Mouse (Mus musculus) limb, embryonic 15.5 days (tissue): Measurements from ENCODE around the gene Hpdl. TPM values are rescaled to one million over a fixed set of nuclear protein-coding genes. Genes with fewer than 3 reads are reported as not detected.
"Not testable (repeated sequence)": the region's sequence is repeated elsewhere in the genome, so short reads cannot be mapped to it uniquely, and the experiment has no call there.

ENCODE experiments used
- ATAC-seq: fragments of 200-750 bp; cut with Nextera tagmentation; 2 replicates; pipeline ENCODE4 v1.8.0; 2017; ENCODE audit warnings: low read depth, moderate TSS enrichment; ENCODE audit not compliant: insufficient number of reproducible peaks, low FRiP score, low TSS enrichment
- H3K27ac ChIP-seq: fragments of 300-500 bp; sonication (generic); 2 replicates; pipeline ENCODE4 v1.5.1; 2015; ENCODE audit warnings: moderate library complexity, mild to moderate bottlenecking, inconsistent platforms
- H3K27me3 ChIP-seq: fragments of 300-500 bp; sonication (generic); 2 replicates; pipeline ENCODE4 v1.6.1; 2015; ENCODE audit warnings: inconsistent platforms
- H3K36me3 ChIP-seq: fragments of 300-500 bp; sonication (generic); 2 replicates; pipeline ENCODE4 v1.6.1; 2015; ENCODE audit warnings: inconsistent platforms
- H3K4me1 ChIP-seq: fragments of 300-500 bp; sonication (generic); 2 replicates; pipeline ENCODE4 v1.6.1; 2015; ENCODE audit warnings: inconsistent platforms
- H3K4me2 ChIP-seq: fragments of 300-500 bp; sonication (generic); 2 replicates; pipeline ENCODE4 v1.6.1; 2015; ENCODE audit warnings: mild to moderate bottlenecking, inconsistent platforms
- H3K4me3 ChIP-seq: fragments of 300-500 bp; sonication (generic); 2 replicates; pipeline ENCODE4 v1.5.1; 2015; ENCODE audit warnings: mild to moderate bottlenecking, inconsistent platforms
- H3K9ac ChIP-seq: fragments of 300-500 bp; sonication (generic); 2 replicates; pipeline ENCODE4 v1.6.1; 2015; ENCODE audit warnings: inconsistent platforms
- H3K9me3 ChIP-seq: fragments of 300-500 bp; sonication (generic); 2 replicates; pipeline ENCODE4 v1.6.1; 2016; ENCODE audit warnings: inconsistent platforms
- WGBS: fragments of 180-500 bp; shearing (Covaris S2); methylation state at CpG from one replicate; pipeline ENCODE4 v1.1.7; 2015; 5-methylcytosine and 5-hydroxymethylcytosine counted together
- polyA plus RNA-seq: library from polyadenylated mRNA; unstranded; fragments of >200 nt; fragmentation: Nextera tagmentation; extraction: Ambion mirVana; gene quantifications from 2 replicates; pipeline ENCODE4 v1.2.1, GENCODE M21; 2015

Hpdl gene
- 0.56 and 0.68 TPM in 2 replicates for polyA plus RNA-seq

DNA sequence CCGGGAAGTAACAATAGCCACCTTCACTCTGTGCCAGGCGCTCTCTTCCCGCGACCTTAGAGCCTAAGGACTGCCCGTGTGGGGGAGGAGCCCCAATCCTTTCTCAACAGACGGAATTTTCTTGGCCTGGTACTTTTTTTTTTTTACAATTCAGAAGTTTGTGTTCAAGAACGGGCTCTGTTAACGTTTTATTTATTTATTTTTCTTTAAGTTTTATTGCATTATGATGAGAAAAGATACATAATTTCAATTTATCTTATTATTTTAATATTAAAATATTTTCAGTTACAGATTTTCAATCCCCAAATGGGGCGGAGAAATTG lies at the start of gene Hpdl:
Hpdl (minus strand) TSS at position 14 of the 323 bp plus-strand sequence.
- Histone ChIP-seq H3K9me3 (no peaks in the 10 kb centered on the region), H3K4me1 (peaks cover 13% of the 10 kb centered on the region), H3K4me2 (peak within 1 kb of the TSS; percentile 77), H3K27me3 (peaks cover 20% of the 10 kb centered on the region), H3K36me3 (peaks cover 11% of the 10 kb centered on the region; the same call in 1 of the 2 replicates), H3K27ac (no peak within 1 kb of the TSS), H3K9ac (peak within 1 kb of the TSS; percentile 23; the same call in 1 of the 2 replicates), H3K4me3 (peak within 1 kb of the TSS; percentile 55)
- no peak for ATAC-seq
- WGBS, result 12% methylated on average over 9 of the region's 9 CpGs

DNA sequence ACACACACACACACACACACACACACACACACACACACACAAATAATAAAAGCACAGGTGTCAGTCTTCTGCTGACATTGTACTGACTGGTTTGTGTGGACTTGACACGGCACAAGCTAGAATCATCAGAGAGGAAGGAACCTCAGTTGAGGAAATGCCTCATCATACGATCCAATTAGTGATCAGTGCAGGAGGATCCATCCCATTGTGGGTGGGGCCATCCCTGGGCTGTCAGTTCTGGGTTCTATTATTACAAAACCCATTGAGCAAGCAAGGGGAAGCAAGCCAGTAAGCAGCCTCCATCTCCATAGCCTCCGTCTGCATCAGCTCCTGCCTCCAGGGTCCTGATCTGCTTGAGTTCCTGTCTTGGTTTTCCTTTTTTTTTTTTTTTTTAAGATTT lies 48.4 kb upstream of the Hpdl start:
- H3K4me1 ChIP-seq, result no peaks in the 10 kb centered on the region
- H3K4me2 ChIP-seq, result no peak overlapping the region
- no peak overlapping the region for H3K27ac ChIP-seq
- no peak overlapping the region for H3K4me3 ChIP-seq
- WGBS, result 75% methylated on average over 3 of the region's 3 CpGs
- 0 out of 2 replicates have a peak, but pooled peaks cover 5% of the 10 kb centered on the region for H3K27me3 ChIP-seq
- H3K9me3 ChIP-seq, result no peaks in the 10 kb centered on the region
- ATAC-seq, result no peak
- no peaks in the 10 kb centered on the region for H3K36me3 ChIP-seq
- no peak overlapping the region for H3K9ac ChIP-seq

- Histone ChIP-seq H3K4me3 (no peak overlapping the region), H3K9me3 (no peaks in the 10 kb centered on the region), H3K4me1 (no peaks in the 10 kb centered on the region), H3K27ac (no peak overlapping the region), H3K27me3 (no peaks in the 10 kb centered on the region), H3K9ac (no peak overlapping the region), H3K36me3 (no peaks in the 10 kb centered on the region), H3K4me2 (no peak overlapping the region)
- ATAC-seq, result no peak
- WGBS, result 58% methylated on average over 8 of the region's 8 CpGs
Measured at GRCm38 (mm10) chr4:116862023-116862422, 40.5 kb upstream of the Hpdl start.

GRCm38 (mm10) chr4:116859711-116860110 lies 38.2 kb upstream of the Hpdl start:
- Histone ChIP-seq H3K4me3 (no peak overlapping the region), H3K9ac (no peak overlapping the region), H3K27me3 (no peaks in the 10 kb centered on the region), H3K9me3 (no peaks in the 10 kb centered on the region), H3K4me1 (no peaks in the 10 kb centered on the region), H3K27ac (no peak overlapping the region), H3K4me2 (no peak overlapping the region), H3K36me3 (no peaks in the 10 kb centered on the region)
- ATAC-seq, result no peak
- WGBS, result 65% methylated on average over 5 of the region's 5 CpGs

GRCm38 (mm10) chr4:116857203-116857602 lies 35.7 kb upstream of the Hpdl start:
- H3K4me3 ChIP-seq, result no peak overlapping the region
- no peak overlapping the region for H3K9ac ChIP-seq
- WGBS, result 89% methylated on average over 10 of the region's 10 CpGs
- ATAC-seq, result no peak
- no peaks in the 10 kb centered on the region for H3K36me3 ChIP-seq
- no peaks in the 10 kb centered on the region for H3K9me3 ChIP-seq
- no peaks in the 10 kb centered on the region for H3K27me3 ChIP-seq
- H3K27ac ChIP-seq, result no peak overlapping the region
- H3K4me1 ChIP-seq, result no peaks in the 10 kb centered on the region
- no peak overlapping the region for H3K4me2 ChIP-seq

GRCm38 (mm10) chr4:116854286-116854685 lies 32.8 kb upstream of the Hpdl start:
- Histone ChIP-seq H3K4me2 (no peak overlapping the region), H3K27ac (no peak overlapping the region), H3K36me3 (no peaks in the 10 kb centered on the region), H3K4me3 (no peak overlapping the region), H3K9ac (no peak overlapping the region), H3K27me3 (no peaks in the 10 kb centered on the region), H3K4me1 (no peaks in the 10 kb centered on the region), H3K9me3 (no peaks in the 10 kb centered on the region)
- no peak for ATAC-seq
- 26% methylated on average over 2 of the region's 2 CpGs for WGBS

DNA sequence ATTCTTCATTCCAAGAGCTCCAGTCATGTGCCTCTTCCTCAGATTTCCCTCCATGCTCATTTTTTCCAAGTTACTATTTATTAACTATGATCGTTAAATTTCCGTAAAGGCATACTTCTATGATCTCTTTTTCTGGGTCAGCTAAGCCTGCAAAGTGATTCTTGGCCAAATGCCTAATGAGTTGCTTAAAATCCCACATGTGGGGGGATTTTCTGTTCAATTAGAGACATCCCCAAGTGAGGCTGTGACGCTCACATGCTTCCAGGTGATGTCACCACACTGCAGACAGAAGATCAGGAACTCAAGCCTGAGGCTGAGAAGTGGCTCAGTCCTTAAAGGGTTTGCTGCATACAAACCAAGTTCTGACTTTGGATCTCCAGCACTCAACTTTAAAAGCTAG lies 28.4 kb upstream of the Hpdl start:
- WGBS, result 57% methylated on average over 3 of the region's 3 CpGs

GRCm38 (mm10) chr4:116844324-116844723 lies 22.8 kb upstream of the Hpdl start:
- H3K9ac ChIP-seq, result no peak overlapping the region
- WGBS, result 99% methylated on average over 3 of the region's 3 CpGs
- no peak overlapping the region for H3K4me2 ChIP-seq
- H3K9me3 ChIP-seq, result no peaks in the 10 kb centered on the region
- no peak overlapping the region for H3K27ac ChIP-seq
- H3K36me3 ChIP-seq, result no peaks in the 10 kb centered on the region
- no peaks in the 10 kb centered on the region for H3K4me1 ChIP-seq
- H3K27me3 ChIP-seq, result peaks cover 2% of the 10 kb centered on the region; the same call in 1 of the 2 replicates
- H3K4me3 ChIP-seq, result no peak overlapping the region
- ATAC-seq, result no peak

More for the DNA sequence above, 28.4 kb upstream of the Hpdl start:
- Histone ChIP-seq H3K9ac (no peak overlapping the region), H3K4me1 (no peaks in the 10 kb centered on the region), H3K4me2 (no peak overlapping the region), H3K9me3 (no peaks in the 10 kb centered on the region), H3K36me3 (no peaks in the 10 kb centered on the region), H3K27ac (no peak overlapping the region), H3K27me3 (no peaks in the 10 kb centered on the region), H3K4me3 (no peak overlapping the region)
- ATAC-seq, result no peak

- Histone ChIP-seq H3K9ac (no peak overlapping the region), H3K4me2 (no peak overlapping the region), H3K27me3 (peaks cover 3% of the 10 kb centered on the region; the same call in 1 of the 2 replicates), H3K27ac (no peak overlapping the region), H3K9me3 (no peaks in the 10 kb centered on the region), H3K4me3 (no peak overlapping the region), H3K4me1 (no peaks in the 10 kb centered on the region), H3K36me3 (no peaks in the 10 kb centered on the region)
- no peak for ATAC-seq
- WGBS, result 80% methylated on average over 6 of the region's 6 CpGs
Measured at GRCm38 (mm10) chr4:116840841-116841240, 19.3 kb upstream of the Hpdl start.

- not testable (repeated sequence) for H3K27ac ChIP-seq, H3K4me1 ChIP-seq, H3K9ac ChIP-seq, H3K36me3 ChIP-seq, ATAC-seq, H3K9me3 ChIP-seq, H3K27me3 ChIP-seq
- Histone ChIP-seq H3K4me2 (0 out of 2 replicates have a peak overlapping the region, but pooled peaks have one; percentile 33), H3K4me3 (peak overlapping the region; percentile 19; the same call in 1 of the 2 replicates)
- WGBS, result 19% methylated on average over 27 of the region's 29 CpGs
Measured at GRCm38 (mm10) chr4:116840096-116840495, 18.6 kb upstream of the Hpdl start.

DNA sequence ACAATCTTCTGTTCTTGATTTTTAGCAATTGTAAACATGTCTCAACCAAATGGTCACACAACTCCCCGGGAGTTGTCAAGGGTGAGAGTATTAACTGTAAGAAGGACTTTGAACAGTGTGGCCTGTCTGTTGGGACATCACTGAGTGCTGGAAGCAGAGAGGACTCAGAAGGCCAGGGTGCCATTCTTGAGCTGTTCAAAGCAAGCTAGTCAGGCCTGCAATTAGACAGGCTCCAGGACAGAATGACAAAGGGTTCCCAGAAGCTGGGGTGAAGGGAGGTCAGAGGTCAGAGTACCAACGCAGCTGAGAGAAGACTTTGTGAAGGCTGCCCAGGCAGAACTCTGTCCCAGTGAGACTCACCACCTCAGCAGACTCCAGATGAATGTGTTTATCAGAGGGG lies 17.5 kb upstream of the Hpdl start:
- ATAC-seq, result no peak
- H3K36me3 ChIP-seq, result no peaks in the 10 kb centered on the region
- no peak overlapping the region for H3K27ac ChIP-seq
- H3K9me3 ChIP-seq, result no peaks in the 10 kb centered on the region
- H3K4me3 ChIP-seq, result no peak overlapping the region
- WGBS, result 25% methylated on average over 2 of the region's 2 CpGs
- peaks cover 3% of the 10 kb centered on the region; the same call in 1 of the 2 replicates for H3K27me3 ChIP-seq
- no peak overlapping the region for H3K9ac ChIP-seq
- H3K4me1 ChIP-seq, result no peaks in the 10 kb centered on the region
- H3K4me2 ChIP-seq, result no peak overlapping the region

DNA sequence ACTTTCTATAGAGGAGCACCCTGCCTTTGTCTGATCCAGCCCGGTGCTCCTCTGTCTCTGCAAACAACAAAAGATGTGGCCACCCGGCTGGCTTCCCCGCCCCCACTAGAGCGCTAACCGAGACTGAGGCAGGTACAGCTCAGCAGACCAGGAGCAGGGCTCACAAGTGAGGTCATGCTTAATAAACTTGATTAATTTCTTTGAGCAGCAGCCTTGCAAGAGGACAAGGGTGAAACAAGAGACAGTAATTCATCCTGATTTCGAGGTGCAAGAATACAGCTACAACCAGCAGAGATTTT lies 8.5 kb upstream of the Hpdl start:
- H3K9me3 ChIP-seq, result no peaks in the 10 kb centered on the region
- WGBS, result 26% methylated on average over 6 of the region's 6 CpGs
- H3K36me3 ChIP-seq, result no peaks in the 10 kb centered on the region
- H3K4me1 ChIP-seq, result peaks cover 5% of the 10 kb centered on the region
- no peak for ATAC-seq
- H3K27me3 ChIP-seq, result no peaks in the 10 kb centered on the region
- H3K4me2 ChIP-seq, result no peak overlapping the region
- H3K27ac ChIP-seq, result no peak overlapping the region
- no peak overlapping the region for H3K9ac ChIP-seq
- no peak overlapping the region for H3K4me3 ChIP-seq

DNA sequence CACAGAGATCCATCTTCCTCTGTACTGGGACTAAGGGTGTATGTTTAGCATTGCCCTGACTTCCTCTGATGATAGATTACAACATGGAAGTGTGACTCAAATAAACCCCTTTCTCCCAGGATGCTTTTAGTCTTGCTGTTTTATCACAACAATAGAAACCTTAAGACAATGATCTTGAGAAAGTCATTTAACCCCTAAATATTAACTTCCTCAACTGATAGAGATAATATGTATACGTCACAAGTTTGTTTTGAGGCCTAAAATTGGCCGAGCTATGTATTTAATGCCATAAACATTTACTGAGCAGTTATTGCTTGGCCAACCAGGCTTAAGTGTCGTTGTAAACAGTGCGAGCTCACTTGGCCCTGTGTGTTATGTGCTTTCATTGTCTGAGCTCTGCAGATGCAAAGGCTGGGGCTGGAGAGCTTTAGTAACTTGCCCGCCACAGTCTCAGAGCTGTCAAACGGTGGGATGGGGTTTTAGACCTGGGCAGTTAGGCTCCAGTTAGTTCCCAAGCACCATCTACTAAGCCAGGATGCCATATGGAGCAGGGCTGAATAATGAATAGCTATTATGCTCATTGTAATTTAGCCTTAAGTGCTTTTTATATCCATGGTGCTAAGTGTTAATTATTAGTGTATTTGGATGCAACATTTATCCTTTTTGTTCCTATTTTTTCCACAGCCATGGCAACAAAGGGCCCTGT lies 8.0 kb upstream of the Hpdl start:
- WGBS, result 53% methylated on average over 6 of the region's 6 CpGs
- H3K4me1 ChIP-seq, result peaks cover 6% of the 10 kb centered on the region

More for the DNA sequence above, 8.0 kb upstream of the Hpdl start:
- Histone ChIP-seq H3K9me3 (no peaks in the 10 kb centered on the region), H3K27ac (no peak overlapping the region), H3K27me3 (no peaks in the 10 kb centered on the region), H3K9ac (no peak overlapping the region), H3K36me3 (no peaks in the 10 kb centered on the region), H3K4me3 (no peak overlapping the region), H3K4me2 (no peak overlapping the region)
- ATAC-seq, result no peak
